Mouse (Mus musculus) liver, postnatal 0 days (tissue): ENCODE results near the gene Vps26c.

Source experiments
- CTCF ChIP-seq: sonication (generic); IDR thresholded peaks from 2 replicates; pipeline ENCODE4 v1.5.1; 2016; ENCODE audit warnings: antibody characterized with exemption, low read depth
- EP300 ChIP-seq: IDR thresholded peaks from 2 replicates; pipeline ENCODE4 v1.6.1; 2016; ENCODE audit warnings: antibody characterized with exemption, low read depth, mild to moderate bottlenecking

DNA sequence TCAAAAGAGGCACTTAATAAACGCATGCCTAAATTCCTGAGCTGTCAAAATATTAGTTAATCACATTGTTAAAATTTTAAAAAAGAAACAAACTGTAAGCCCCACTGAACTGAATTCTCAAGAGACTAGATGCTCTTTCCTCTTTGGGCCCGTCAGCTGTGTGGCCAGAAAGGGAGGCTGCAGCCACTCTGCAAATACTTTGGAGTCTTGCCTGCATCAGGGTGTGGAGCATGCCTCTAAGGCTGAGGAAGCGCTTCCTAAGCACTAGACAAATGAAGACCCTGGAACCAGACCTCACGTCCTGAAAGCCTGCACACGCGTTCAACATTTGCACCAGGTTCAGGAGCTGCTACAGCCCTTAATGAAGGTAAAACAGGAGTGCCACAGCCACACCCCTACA lies 7.0 kb upstream of the Vps26c start:
- TF ChIP-seq CTCF (no peak), EP300 (no peak)
